Mouse (Mus musculus) CH12.LX (cell line): ENCODE measurements at regions not wholly inside any gene's neighbourhood (a gene's known extent, or its start where the extent isn't known, plus 50 kb on each side); places are given as distances from the start of the nearest gene placed in this dataset.

Experiments used
- BHLHE40 ChIP-seq: IDR thresholded peaks from 2 replicates; pipeline ENCODE4 v1.6.1; 2011; ENCODE audit warnings: mild to moderate bottlenecking, low read depth, low read length, improper control_type of control experiment
- CHD2 ChIP-seq: IDR thresholded peaks from 2 replicates; pipeline ENCODE4 v1.6.1; 2011; ENCODE audit warnings: low read length, improper control_type of control experiment
- CTCF ChIP-seq, 2 experiments: IDR thresholded peaks in 1 of 2; conservative IDR thresholded peaks in 1 of 2; 2 replicates each; pipeline ENCODE4 v1.5.1; 2011 to 2012; ENCODE audit warnings: low read depth in 2 of 2, low read length in 2 of 2, improper control_type of control experiment in 1 of 2, inconsistent platforms in 1 of 2, mild to moderate bottlenecking in 1 of 2, moderate library complexity in 1 of 2
- ELF1 ChIP-seq: IDR thresholded peaks from 2 replicates; pipeline ENCODE4 v1.6.1; 2014; ENCODE audit warnings: low read depth, mild to moderate bottlenecking, inconsistent platforms, low read length, improper control_type of control experiment
- ETS1 ChIP-seq: conservative IDR thresholded peaks from 2 replicates; pipeline ENCODE4 v1.6.1; 2012; ENCODE audit warnings: low read depth, mild to moderate bottlenecking, inconsistent platforms, low read length, improper control_type of control experiment, moderate library complexity
- HCFC1 ChIP-seq: IDR thresholded peaks from 2 replicates; pipeline ENCODE4 v1.6.1; 2012; ENCODE audit warnings: low read depth, mild to moderate bottlenecking, inconsistent platforms, low read length, improper control_type of control experiment
- JUND ChIP-seq: conservative IDR thresholded peaks from 2 replicates; pipeline ENCODE4 v1.6.1; 2011; ENCODE audit warnings: low read depth, low read length, improper control_type of control experiment
- MAX ChIP-seq: IDR thresholded peaks from 2 replicates; pipeline ENCODE4 v1.6.1; 2011; ENCODE audit warnings: low read length, improper control_type of control experiment
- MYC ChIP-seq: IDR thresholded peaks from 2 replicates; pipeline ENCODE4 v1.6.1; 2011; ENCODE audit warnings: low read depth, mild to moderate bottlenecking, improper control_type of control experiment, low read length
- POLR2A ChIP-seq: IDR thresholded peaks from 2 replicates; pipeline ENCODE4 v1.6.1; 2011; ENCODE audit warnings: low read depth, mild to moderate bottlenecking, improper control_type of control experiment, low read length
- POLR2AphosphoS2 ChIP-seq: IDR thresholded peaks from 2 replicates; pipeline ENCODE4 v1.6.1; 2011; ENCODE audit warnings: low read depth, low read length, improper control_type of control experiment
- SIN3A ChIP-seq: IDR thresholded peaks from 2 replicates; pipeline ENCODE4 v1.6.1; 2012; ENCODE audit warnings: low read length, improper control_type of control experiment, inconsistent platforms
- TCF12 ChIP-seq: IDR thresholded peaks from 2 replicates; pipeline ENCODE4 v1.6.1; 2014; ENCODE audit warnings: low read depth, mild to moderate bottlenecking, inconsistent platforms, low read length, improper control_type of control experiment

DNA sequence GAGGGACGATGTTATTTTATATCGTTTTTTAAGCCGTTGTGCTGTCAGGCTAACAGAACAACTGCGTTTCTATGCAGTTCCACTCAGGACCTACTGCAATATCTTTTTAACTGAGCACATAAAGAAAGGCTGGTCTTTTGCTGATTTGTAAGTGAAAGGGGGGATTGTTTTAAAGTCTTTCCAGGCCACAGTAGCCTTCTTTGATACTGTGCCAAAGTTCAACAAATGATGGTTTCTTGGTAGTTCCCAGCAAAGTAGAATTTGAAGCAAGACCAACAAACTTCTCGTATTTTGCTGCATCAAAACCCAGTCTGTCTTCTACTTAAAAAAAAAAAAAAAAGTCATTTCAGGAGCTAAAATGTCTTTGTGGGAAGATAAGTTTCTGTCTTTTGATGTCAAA lies 263.8 kb downstream of the Gxylt1 start:
- no peak for TF ChIP-seq MYC
- TF ChIP-seq CTCF (conservative IDR thresholded peaks at IDR 0.05 in 1 of 2, IDR thresholded peaks at IDR 0.05 in 1 of 2; ENCODE audit: low read depth in 2 of 2, low read length in 2 of 2), result no peak
- no peak for TF ChIP-seq BHLHE40
- TF ChIP-seq MAX, result no peak
- TF ChIP-seq JUND, result no peak
- TF ChIP-seq POLR2A, result no peak
- TF ChIP-seq SIN3A, result no peak
- no peak for TF ChIP-seq ETS1
- TF ChIP-seq ELF1, result no peak
- TF ChIP-seq HCFC1, result no peak
- TF ChIP-seq CHD2, result no peak
- no peak for TF ChIP-seq POLR2AphosphoS2
- no peak for TF ChIP-seq TCF12
